Mouse (Mus musculus): ENCODE data around the gene Baz2a. TPM values are rescaled to one million over a fixed set of nuclear protein-coding genes. Genes with fewer than 3 reads are reported as not detected.

Baz2a gene
- total and polyA plus RNA-seq, 3 experiments, result 5.4 to 34.0 (median 12.8) TPM

DNA sequence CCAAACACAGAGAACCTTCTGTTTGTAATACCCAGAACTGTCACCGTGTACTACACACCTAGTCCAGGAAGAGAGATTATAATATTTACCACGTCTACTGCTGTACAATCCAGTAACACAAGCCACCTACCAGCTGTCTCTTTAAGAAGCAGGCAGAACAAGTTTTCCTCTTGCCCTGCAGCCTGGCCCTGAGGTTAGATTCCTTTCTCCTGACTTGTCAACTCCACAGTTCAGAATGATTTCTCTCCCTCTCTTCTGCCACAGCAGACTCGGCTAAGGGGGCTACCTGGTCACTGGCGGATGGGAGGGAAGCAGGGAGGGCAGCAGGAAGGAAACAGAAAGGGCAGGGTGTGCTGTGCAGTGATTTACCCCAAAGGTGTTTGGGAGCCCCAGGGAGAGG lies 52.3 kb downstream of the Baz2a start:
- in situ Hi-C loops (cut with MboI; ENCODE audit: low pct_ligation_motif_present, low pct_unique_long_range_greater_than_20kb, low sequenced_read_pairs) (loop anchor here (10.0 kb wide), 1 partner anchor 49 kb away; the partner anchor contains the start of gene Baz2a), dilution Hi-C loops (cut with MboI; ENCODE audit: extremely low pct_ligation_motif_present, extremely low pct_unique_long_range_greater_than_20kb, low sequenced_read_pairs) (no loop called here)
- Histone ChIP-seq H3K27me3 (replicated peaks) (no peaks in the 10 kb centered on the region), H3K4me1 (ENCODE audit: control insufficient read depth in 1 of 2, insufficient read depth in 2 of 2) (peaks cover 0 to under 1% of the 10 kb centered on the region in 2 experiments; a peak in 2 of 4 replicates), H3K36me3 (replicated peaks in 1 of 2; ENCODE audit: control insufficient read depth in 1 of 2, insufficient read depth in 1 of 2, low read length in 1 of 2) (peaks cover 21 to 70% of the 10 kb centered on the region in 2 experiments), H3K79me2 (replicated peaks; ENCODE audit: control insufficient read depth, extremely low read depth, insufficient read depth, poor library complexity, severe bottlenecking) (no peaks in the 10 kb centered on the region), H3K9me3 (replicated peaks; ENCODE audit: low read length) (no peaks in the 10 kb centered on the region), H3K27ac (ENCODE audit: insufficient read depth, low read depth) (no peak overlapping the region), H3K4me3 (replicated peaks in 1 of 3; ENCODE audit: low read depth in 2 of 3, low read length in 2 of 3, poor library complexity in 1 of 3) (no peak overlapping the region), H3K9ac (ENCODE audit: insufficient read depth, low read depth) (no peak overlapping the region), H3K4me2 (ENCODE audit: insufficient read depth, low read depth, poor library complexity, severe bottlenecking) (no peak overlapping the region)
- no peak for DNase-seq (ENCODE audit: extremely low read depth)
- no peak for TF ChIP-seq KAT2A (IDR thresholded peaks at IDR 0.05; ENCODE audit: insufficient replicate concordance, low read length)
- TF ChIP-seq RCOR1 (conservative IDR thresholded peaks at IDR 0.05; ENCODE audit: low read depth, low read length), result no peak
- no peak for TF ChIP-seq TCF12 (IDR thresholded peaks at IDR 0.05; ENCODE audit: low read depth, low read length)
- no peak for TF ChIP-seq ZMIZ1 (IDR thresholded peaks at IDR 0.05; ENCODE audit: low read depth, low read length)
- TF ChIP-seq ZKSCAN1 (IDR thresholded peaks at IDR 0.05; ENCODE audit: borderline replicate concordance, low read depth, low read length), result no peak
- TF ChIP-seq GABPA (IDR thresholded peaks at IDR 0.05; ENCODE audit: insufficient replicate concordance, low read depth, low read length), result no peak
- TF ChIP-seq MAZ (IDR thresholded peaks at IDR 0.05; ENCODE audit: low read depth, low read length), result no peak
- TF ChIP-seq MEF2A (IDR thresholded peaks at IDR 0.05; ENCODE audit: borderline replicate concordance, low read depth, low read length), result no peak
- no peak for TF ChIP-seq HCFC1 (IDR thresholded peaks at IDR 0.05; ENCODE audit: low read depth, low read length)
- no peak for TF ChIP-seq EP300 (IDR thresholded peaks at IDR 0.05; ENCODE audit: low read length)
- TF ChIP-seq JUN (IDR thresholded peaks at IDR 0.05; ENCODE audit: insufficient read depth, low read depth, low read length), result no peak
- TF ChIP-seq POLR2A (IDR thresholded peaks at IDR 0.05; ENCODE audit: low read depth, low read length), result no peak

DNA sequence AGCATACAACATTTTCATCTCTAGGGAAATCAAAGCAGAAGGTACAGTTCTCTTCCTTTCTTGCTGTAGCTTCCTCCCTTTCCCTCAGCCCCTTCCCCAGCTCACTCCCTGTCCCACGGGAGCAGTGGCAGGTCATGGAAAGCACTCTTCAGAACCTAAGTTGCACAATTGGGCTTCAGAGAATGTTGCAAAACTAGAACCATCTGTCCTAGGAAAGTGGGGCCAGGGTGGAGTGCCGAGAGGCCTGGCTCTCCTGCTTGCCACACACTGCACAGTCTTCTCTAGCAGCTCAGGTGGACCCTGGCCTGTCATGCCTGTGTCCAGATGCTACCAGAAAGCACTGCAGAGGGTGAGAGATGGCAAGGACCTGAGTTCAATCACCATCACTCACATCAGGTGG lies 53.6 kb downstream of the Baz2a start:
- peaks cover 0 to 12% of the 10 kb centered on the region in 2 experiments; a peak in 2 of 4 replicates for H3K4me1 ChIP-seq (ENCODE audit: control insufficient read depth in 1 of 2, insufficient read depth in 2 of 2)
- H3K9me3 ChIP-seq (replicated peaks; ENCODE audit: low read length), result no peaks in the 10 kb centered on the region
- no peaks in the 10 kb centered on the region for H3K79me2 ChIP-seq (replicated peaks; ENCODE audit: control insufficient read depth, extremely low read depth, insufficient read depth, poor library complexity, severe bottlenecking)
- no peak overlapping the region for H3K9ac ChIP-seq (ENCODE audit: insufficient read depth, low read depth)
- no peak for TF ChIP-seq JUN (IDR thresholded peaks at IDR 0.05; ENCODE audit: insufficient read depth, low read depth, low read length)
- TF ChIP-seq E2F4 (IDR thresholded peaks at IDR 0.05; ENCODE audit: insufficient replicate concordance, low read depth, low read length), result no peak
- TF ChIP-seq JUND (conservative IDR thresholded peaks at IDR 0.05; ENCODE audit: low read depth, low read length), result no peak
- no peak for TF ChIP-seq SMC3 (IDR thresholded peaks at IDR 0.05; ENCODE audit: low read depth, low read length)
- TF ChIP-seq USF2 (conservative IDR thresholded peaks at IDR 0.05; ENCODE audit: low read depth, low read length), result no peak
- no peak for TF ChIP-seq MYC (IDR thresholded peaks at IDR 0.05; ENCODE audit: low read depth, low read length)
- TF ChIP-seq NELFE (IDR thresholded peaks at IDR 0.05; ENCODE audit: low read depth, low read length), result no peak
- no peak for TF ChIP-seq IRF4 (IDR thresholded peaks at IDR 0.05; ENCODE audit: low read depth, low read length)
- DNase-seq (ENCODE audit: extremely low read depth), result no peak
- no peaks in the 10 kb centered on the region for H3K27me3 ChIP-seq (replicated peaks)
- H3K4me2 ChIP-seq (ENCODE audit: insufficient read depth, low read depth, poor library complexity, severe bottlenecking), result no peak overlapping the region
- H3K27ac ChIP-seq (ENCODE audit: insufficient read depth, low read depth), result no peak overlapping the region
- in situ Hi-C loops (cut with MboI; ENCODE audit: low pct_ligation_motif_present, low pct_unique_long_range_greater_than_20kb, low sequenced_read_pairs), result loop anchor here (5.0 to 10.0 kb wide), 2 partner anchors 42 to 50 kb away; partner anchors contain the start of gene Baz2a
- dilution Hi-C loops (cut with MboI; ENCODE audit: extremely low pct_ligation_motif_present, extremely low pct_unique_long_range_greater_than_20kb, low sequenced_read_pairs), result no loop called here
- no peak overlapping the region for H3K4me3 ChIP-seq (replicated peaks in 1 of 3; ENCODE audit: low read depth in 2 of 3, low read length in 2 of 3, poor library complexity in 1 of 3)
- peaks cover 21 to 63% of the 10 kb centered on the region in 2 experiments for H3K36me3 ChIP-seq (replicated peaks in 1 of 2; ENCODE audit: control insufficient read depth in 1 of 2, insufficient read depth in 1 of 2, low read length in 1 of 2)

All from CH12.LX (cell line).